Mouse (Mus musculus) thymus, adult 2 months (tissue): ENCODE results near the gene Zfp61.

Source experiments
- CTCF ChIP-seq: fragments of 200-500 bp; IDR thresholded peaks from 2 replicates; pipeline ENCODE4 v1.5.1; 2012; ENCODE audit warnings: mild to moderate bottlenecking, control low read depth, low read length, moderate library complexity, borderline replicate concordance; ENCODE audit not compliant: control insufficient read depth, poor library complexity, insufficient read depth; ENCODE audit errors: extremely low read depth
- POLR2A ChIP-seq: fragments of 200-500 bp; IDR thresholded peaks from 2 replicates; pipeline ENCODE4 v1.6.1; 2012; ENCODE audit warnings: mild to moderate bottlenecking, low read length, control low read depth, moderate library complexity; ENCODE audit not compliant: control insufficient read depth, poor library complexity, insufficient read depth; ENCODE audit errors: extremely low read depth

- TF ChIP-seq CTCF (no peak), POLR2A (no peak)
Measured at GRCm38 (mm10) chr7:24326273-24327135, 25.5 kb upstream of the Zfp61 start.
